Mouse (Mus musculus) macrophage (primary cell): ENCODE data around the gene Tyms. TPM values are rescaled to one million over a fixed set of nuclear protein-coding genes. Genes with fewer than 3 reads are reported as not detected.
A peak's percentile ranks its signal among the peaks of the same experiment; 100 is the strongest.

Source experiments
- H3K27ac ChIP-seq: fragments of 350-480 bp; formaldehyde crosslinking; 2 replicates; pipeline ENCODE4 v1.9.0; 2021
- H3K36me3 ChIP-seq: fragments of 350-480 bp; formaldehyde crosslinking; 2 replicates; pipeline ENCODE4 v1.9.0; 2021; ENCODE audit errors: inconsistent target
- H3K4me3 ChIP-seq: fragments of 350-480 bp; formaldehyde crosslinking; 2 replicates; pipeline ENCODE4 v1.9.0; 2021; ENCODE audit errors: inconsistent target
- H3K79me2 ChIP-seq: fragments of 350-480 bp; formaldehyde crosslinking; 2 replicates; pipeline ENCODE4 v1.9.0; 2021; ENCODE audit errors: inconsistent target
- WGBS: methylation state at CpG from one replicate; pipeline ENCODE4 v1.1.7; 2026; ENCODE audit warnings: inconsistent platforms; ENCODE audit not compliant: missing documents; 5-methylcytosine and 5-hydroxymethylcytosine counted together
- polyA plus RNA-seq: library from polyadenylated mRNA; stranded (reverse); fragments of 250-400 nt; gene quantifications from 3 replicates; pipeline ENCODE4 v1.2.4, GENCODE M21; 2018; ENCODE audit warnings: inconsistent platforms
- total RNA-seq, 78 experiments: library from RNA; depleted of rRNA; stranded (reverse); fragments of 250-400 nt; gene quantifications; 1 replicate in 9 of 78; 2 replicates in 24 of 78; 3 replicates in 43 of 78; 4 replicates in 2 of 78; pipeline ENCODE4 v1.2.4; 2018; ENCODE audit warnings: inconsistent platforms in 56 of 78

Tyms gene
- total RNA-seq (2018; cell fraction: chromatin; rRNA removed): 10 to 100 TPM in 9 of 26 experiments, 1 to 10 TPM in 17; 2.2 to 21.4 (median 7.7) TPM
- 1 to 10 TPM; 2.9 to 8.5 (median 4.7) TPM for total RNA-seq (2018; cell fraction: cytosol; rRNA removed)
- total RNA-seq (2018; cell fraction: nucleus; rRNA removed): 10 to 100 TPM in 2 of 26 experiments, 1 to 10 TPM in 24; 2.5 to 36.2 (median 5.0) TPM
- 4.2 to 21.7 TPM (median 11.2 TPM) in 3 replicates for polyA plus RNA-seq

- 2% methylated on average over 45 of the region's 45 CpGs for WGBS
- H3K79me2 ChIP-seq: peaks cover 17% of the 10 kb centered on the region
- H3K27ac ChIP-seq: peak within 1 kb of the TSS; percentile 49
These were observed at the start of gene Tyms for GRCm38 (mm10) chr5:30072825-30073821. Tyms (minus strand) TSS chr5:30073617.

GRCm38 (mm10) chr5:30122481-30122880 is 49.1 kb upstream of the Tyms start:
- H3K79me2 ChIP-seq: no peaks in the 10 kb centered on the region
- peaks cover 84% of the 10 kb centered on the region for H3K36me3 ChIP-seq
- H3K27ac ChIP-seq: no peak overlapping the region
- H3K4me3 ChIP-seq: no peak overlapping the region
- 95% methylated on average over 6 of the region's 6 CpGs for WGBS

More at GRCm38 (mm10) chr5:30072825-30073821, at the start of gene Tyms:
- Histone ChIP-seq H3K36me3 (no peaks in the 10 kb centered on the region), H3K4me3 (peak within 1 kb of the TSS; percentile 77)

GRCm38 (mm10) chr5:30120106-30120505 is 46.7 kb upstream of the Tyms start:
- WGBS: 92% methylated on average over 7 of the region's 7 CpGs
- H3K4me3 ChIP-seq: no peak overlapping the region
- no peaks in the 10 kb centered on the region for H3K79me2 ChIP-seq
- peaks cover 64% of the 10 kb centered on the region for H3K36me3 ChIP-seq
- no peak overlapping the region for H3K27ac ChIP-seq

GRCm38 (mm10) chr5:30119163-30119562 is 45.7 kb upstream of the Tyms start:
- WGBS: 92% methylated on average over 6 of the region's 6 CpGs
- Histone ChIP-seq H3K4me3 (no peak overlapping the region), H3K79me2 (no peaks in the 10 kb centered on the region), H3K27ac (no peak overlapping the region), H3K36me3 (peaks cover 55% of the 10 kb centered on the region)

- no peak overlapping the region for H3K4me3 ChIP-seq
- H3K27ac ChIP-seq: no peak overlapping the region
- peaks cover 43% of the 10 kb centered on the region for H3K36me3 ChIP-seq
- WGBS: 100% methylated on average over 1 of the region's 1 CpGs
- H3K79me2 ChIP-seq: no peaks in the 10 kb centered on the region
These were observed 44.6 kb upstream of the Tyms start for GRCm38 (mm10) chr5:30118018-30118417.

GRCm38 (mm10) chr5:30115718-30116117 is 42.3 kb upstream of the Tyms start:
- WGBS: 61% methylated on average over 10 of the region's 10 CpGs
- H3K36me3 ChIP-seq: peaks cover 20% of the 10 kb centered on the region; the same call in 1 of the 2 replicates
- no peak overlapping the region for H3K4me3 ChIP-seq
- no peaks in the 10 kb centered on the region for H3K79me2 ChIP-seq
- no peak overlapping the region for H3K27ac ChIP-seq

- H3K36me3 ChIP-seq: peaks cover 10% of the 10 kb centered on the region; the same call in 1 of the 2 replicates
- no peaks in the 10 kb centered on the region for H3K79me2 ChIP-seq
- WGBS: 1% methylated on average over 28 of the region's 28 CpGs
- no peak overlapping the region for H3K27ac ChIP-seq
- H3K4me3 ChIP-seq: no peak overlapping the region
These were observed 41.3 kb upstream of the Tyms start for GRCm38 (mm10) chr5:30114761-30115140.

- Histone ChIP-seq H3K36me3 (peaks cover 4% of the 10 kb centered on the region; the same call in 1 of the 2 replicates), H3K4me3 (no peak overlapping the region), H3K79me2 (no peaks in the 10 kb centered on the region), H3K27ac (no peak overlapping the region)
- WGBS: 3% methylated on average over 88 of the region's 103 CpGs
These were observed 40.7 kb upstream of the Tyms start for GRCm38 (mm10) chr5:30113881-30114760.

GRCm38 (mm10) chr5:30112533-30113068 is 39.2 kb upstream of the Tyms start:
- Histone ChIP-seq H3K79me2 (no peaks in the 10 kb centered on the region), H3K4me3 (no peak overlapping the region), H3K36me3 (no peaks in the 10 kb centered on the region), H3K27ac (no peak overlapping the region)
- 90% methylated on average over 3 of the region's 3 CpGs for WGBS

- WGBS: 61% methylated on average over 3 of the region's 3 CpGs
These were observed 38.4 kb upstream of the Tyms start for GRCm38 (mm10) chr5:30111771-30112170.

GRCm38 (mm10) chr5:30111126-30111525 is 37.7 kb upstream of the Tyms start:
- H3K4me3 ChIP-seq: no peak overlapping the region
- no peaks in the 10 kb centered on the region for H3K36me3 ChIP-seq
- no peak overlapping the region for H3K27ac ChIP-seq
- WGBS: 4% methylated on average over 18 of the region's 18 CpGs
- H3K79me2 ChIP-seq: no peaks in the 10 kb centered on the region

More at GRCm38 (mm10) chr5:30111771-30112170, 38.4 kb upstream of the Tyms start:
- no peak overlapping the region for H3K4me3 ChIP-seq
- no peaks in the 10 kb centered on the region for H3K36me3 ChIP-seq
- H3K27ac ChIP-seq: no peak overlapping the region
- no peaks in the 10 kb centered on the region for H3K79me2 ChIP-seq

GRCm38 (mm10) chr5:30110371-30111060 is 37.1 kb upstream of the Tyms start:
- Histone ChIP-seq H3K36me3 (no peaks in the 10 kb centered on the region), H3K79me2 (no peaks in the 10 kb centered on the region), H3K4me3 (no peak overlapping the region), H3K27ac (no peak overlapping the region)
- 52% methylated on average over 18 of the region's 22 CpGs for WGBS

- Histone ChIP-seq H3K36me3 (no peaks in the 10 kb centered on the region), H3K79me2 (no peaks in the 10 kb centered on the region), H3K27ac (no peak overlapping the region), H3K4me3 (no peak overlapping the region)
- WGBS: 96% methylated on average over 2 of the region's 2 CpGs
These were observed 36.5 kb upstream of the Tyms start for GRCm38 (mm10) chr5:30109899-30110298.
